Mouse (Mus musculus) layer of hippocampus, adult 9-11 months (tissue): ENCODE data around the gene Esr1.
A peak's percentile ranks its signal among the peaks of the same experiment; 100 is the strongest.

ENCODE experiments used
- DNase-seq: peaks from one replicate; pipeline ENCODE4 v3.0.0; 2022

Esr1 gene

DNA sequence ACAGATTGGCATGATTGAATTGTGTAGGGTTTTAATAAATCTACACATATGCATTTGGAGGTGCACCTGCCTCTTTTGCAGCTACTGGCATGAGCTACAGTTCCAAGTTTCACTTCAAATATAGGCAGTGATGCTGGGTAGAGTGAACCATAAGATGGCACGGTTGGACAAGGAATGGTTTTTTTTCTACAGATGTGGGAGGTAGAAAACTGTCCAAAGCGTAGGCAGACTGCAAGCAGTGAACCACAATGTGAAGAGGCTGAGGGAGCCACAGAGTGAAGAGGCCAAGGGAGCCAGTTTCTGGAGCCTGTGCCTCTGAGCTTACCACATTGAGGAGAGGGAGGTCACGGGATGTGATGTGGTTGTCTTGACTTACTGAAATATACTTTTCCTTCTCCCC, 238.5 kb downstream of the Esr1 start:
- no peak for DNase-seq

- no peak for DNase-seq
Measured at GRCm38 (mm10) chr10:4875076-4875737, 263.8 kb downstream of the Esr1 start.

DNA sequence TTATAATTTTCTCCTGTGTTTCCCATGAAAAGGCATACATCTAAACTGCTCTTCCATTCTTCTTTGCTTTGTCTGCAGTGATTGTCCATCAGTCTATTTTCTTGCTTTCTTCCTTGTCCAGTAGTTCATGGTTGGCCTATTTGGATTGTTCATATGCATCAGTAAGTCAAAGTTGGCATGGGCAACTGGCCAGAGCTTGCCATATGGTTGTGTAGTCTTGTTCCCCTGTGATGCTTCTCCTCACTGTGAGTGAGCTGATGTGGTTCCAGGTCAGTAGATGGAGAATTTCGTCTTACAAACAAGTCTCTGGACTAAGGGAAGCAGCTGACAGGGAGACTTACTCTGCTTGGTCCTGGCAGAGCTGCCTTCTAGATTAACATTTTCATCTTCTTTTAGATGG, 270.0 kb downstream of the Esr1 start:
- no peak for DNase-seq

- no peak for DNase-seq
Measured at GRCm38 (mm10) chr10:4885506-4885905, 274.1 kb downstream of the Esr1 start.

DNA sequence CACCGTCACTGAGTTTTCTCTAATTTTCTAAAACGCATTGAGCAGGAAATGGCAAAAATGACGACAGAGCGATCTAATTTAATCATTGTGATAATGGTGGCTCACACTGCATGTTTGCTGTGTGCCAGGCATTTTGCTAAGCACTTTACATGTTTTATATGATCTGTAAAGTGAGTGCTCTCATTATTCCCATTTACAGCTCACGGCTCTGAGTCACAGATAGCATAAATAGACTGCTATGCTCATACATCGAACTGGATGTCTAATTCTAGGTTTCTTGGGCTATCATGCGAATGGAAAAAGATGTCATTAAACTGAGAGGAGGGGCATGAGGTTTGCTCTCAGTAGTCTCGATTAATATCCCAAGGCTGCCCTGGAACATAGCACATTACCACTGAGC, 274.6 kb downstream of the Esr1 start:
- DNase-seq = no peak

- DNase-seq = no peak
Measured at GRCm38 (mm10) chr10:4893475-4893874, 282.1 kb downstream of the Esr1 start.

DNA sequence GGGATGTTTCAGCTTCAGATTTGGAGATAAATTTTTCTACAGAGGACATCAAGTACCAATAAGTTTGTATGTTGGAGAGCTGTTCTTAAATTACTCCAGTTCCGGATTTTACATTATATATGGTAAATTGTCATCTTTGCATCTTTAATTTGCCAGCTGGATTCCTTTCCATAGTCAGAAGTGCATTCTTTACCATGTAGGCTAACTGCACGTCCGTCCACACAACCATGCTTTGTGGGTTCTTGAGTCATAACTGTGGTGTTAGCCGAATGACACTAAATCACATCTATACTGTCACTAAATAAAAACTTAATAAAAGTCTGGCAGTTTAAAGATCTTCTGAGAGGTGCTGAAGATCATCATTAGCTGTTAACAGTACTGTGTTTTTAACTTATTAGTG, 286.4 kb downstream of the Esr1 start:
- DNase-seq = no peak

GRCm38 (mm10) chr10:4900324-4900723, 288.9 kb downstream of the Esr1 start:
- DNase-seq = no peak

GRCm38 (mm10) chr10:4909271-4909670, 297.9 kb downstream of the Esr1 start:
- DNase-seq = no peak

DNA sequence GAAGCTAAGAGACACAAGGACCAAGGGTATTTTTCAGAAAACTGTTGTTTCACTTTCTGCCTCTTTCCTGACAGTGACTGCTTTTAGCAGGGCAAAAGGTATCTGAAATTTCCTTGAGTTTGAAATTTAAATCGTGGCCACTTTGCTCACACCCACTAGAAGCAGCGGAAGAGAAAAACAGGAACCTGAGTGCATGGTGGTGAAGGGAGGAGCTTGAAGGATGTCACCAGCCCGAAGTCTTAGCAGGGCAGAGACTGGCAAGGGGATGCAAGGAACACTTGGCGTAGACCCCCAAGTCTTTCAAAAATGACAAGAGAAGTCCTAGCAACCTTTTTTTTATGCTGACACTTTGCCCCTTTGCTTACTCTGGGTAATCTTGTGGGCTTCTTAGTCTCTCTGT, 299.1 kb downstream of the Esr1 start:
- DNase-seq = no peak

GRCm38 (mm10) chr10:4919046-4919445, 307.7 kb downstream of the Esr1 start:
- DNase-seq = no peak

GRCm38 (mm10) chr10:4923616-4924015, 312.2 kb downstream of the Esr1 start:
- DNase-seq = no peak

- peak; percentile 64 for DNase-seq
Measured at GRCm38 (mm10) chr10:4924391-4924790, 313.0 kb downstream of the Esr1 start.

- DNase-seq = no peak
Measured at GRCm38 (mm10) chr10:4943148-4943547, 331.8 kb downstream of the Esr1 start.

DNA sequence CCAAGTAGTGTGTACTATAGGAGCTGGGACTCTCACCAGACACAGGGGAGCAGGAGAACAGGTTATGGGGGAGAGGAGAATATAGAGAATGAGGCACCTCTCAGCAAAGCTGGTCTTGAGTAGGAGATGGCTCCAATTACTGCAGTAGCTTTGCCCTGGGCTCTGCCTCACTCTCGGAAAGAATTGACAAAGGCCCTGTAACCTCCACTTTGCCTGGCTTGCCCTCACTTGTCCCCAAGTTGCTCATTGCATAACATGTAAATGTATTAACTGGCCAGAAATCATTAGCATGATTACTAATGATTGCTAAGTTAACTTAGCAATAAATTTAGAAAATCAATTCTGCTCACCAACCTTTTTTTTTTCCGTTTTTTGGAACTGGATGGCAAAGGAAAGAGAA, 333.3 kb downstream of the Esr1 start:
- no peak for DNase-seq

GRCm38 (mm10) chr10:4965768-4966167, 354.4 kb downstream of the Esr1 start:
- DNase-seq = peak; percentile 5

- DNase-seq = no peak
Measured at GRCm38 (mm10) chr10:4971156-4971555, 359.8 kb downstream of the Esr1 start.

GRCm38 (mm10) chr10:4971586-4971985, 360.2 kb downstream of the Esr1 start:
- no peak for DNase-seq

GRCm38 (mm10) chr10:4972026-4972425, 360.6 kb downstream of the Esr1 start:
- DNase-seq = no peak

DNA sequence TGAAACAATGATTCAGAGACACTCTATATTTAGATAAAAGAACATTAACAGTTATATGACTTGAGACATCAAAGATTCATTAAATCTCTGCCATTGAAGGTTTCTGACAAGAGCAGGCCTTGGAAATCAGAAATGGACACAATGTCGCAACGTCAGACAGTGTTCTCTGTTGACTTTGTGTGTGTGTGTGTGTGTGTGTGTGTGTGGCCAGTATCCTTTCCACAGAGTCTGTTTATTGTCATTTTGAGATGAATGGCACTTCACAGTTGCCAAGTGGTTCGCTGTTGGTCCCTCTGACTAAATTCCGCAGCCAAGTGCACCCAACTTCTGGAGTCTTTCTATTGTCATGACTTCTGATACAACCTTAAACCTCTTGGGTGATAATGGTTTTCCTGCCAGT, 362.9 kb downstream of the Esr1 start:
- DNase-seq = no peak

DNA sequence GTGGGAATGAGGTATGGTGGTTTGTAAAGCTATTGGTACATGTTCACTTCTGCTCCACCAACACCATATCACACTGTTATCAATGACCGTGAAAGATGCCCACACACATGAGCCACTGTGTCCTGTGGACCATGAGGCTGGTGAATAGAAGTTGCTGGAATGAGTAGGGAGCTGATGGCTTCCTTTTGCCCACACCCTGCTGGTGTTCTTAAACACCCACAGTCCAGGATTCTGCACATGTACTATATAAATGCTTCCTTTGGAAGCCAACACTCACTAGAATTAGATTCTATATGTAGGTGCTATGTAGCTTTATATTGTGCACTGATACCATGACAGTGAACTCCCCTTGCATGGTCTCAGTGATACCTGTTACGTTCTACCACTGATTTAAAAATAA, 365.2 kb downstream of the Esr1 start:
- no peak for DNase-seq

DNA sequence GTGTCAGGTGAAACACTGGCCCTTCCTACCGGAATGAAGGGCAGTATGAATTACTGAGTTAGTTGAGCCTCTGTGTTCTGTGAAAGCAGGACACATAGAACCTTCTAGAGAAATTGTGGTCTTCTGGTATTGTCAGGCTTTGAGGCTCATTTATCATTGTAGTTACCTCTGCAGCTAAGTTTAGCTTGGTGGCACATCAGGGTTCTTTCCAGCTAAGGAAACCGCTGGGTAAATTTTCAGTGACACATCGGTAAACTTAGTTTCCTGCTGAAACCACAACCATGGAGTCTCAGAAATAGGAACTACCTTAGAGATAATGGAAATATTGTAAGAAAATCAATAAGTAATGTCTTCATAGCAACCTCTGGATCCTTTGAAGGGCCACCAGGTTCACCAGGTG, 366.0 kb downstream of the Esr1 start:
- no peak for DNase-seq

- DNase-seq = no peak
Measured at GRCm38 (mm10) chr10:4983919-4984318, 372.5 kb downstream of the Esr1 start.

DNA sequence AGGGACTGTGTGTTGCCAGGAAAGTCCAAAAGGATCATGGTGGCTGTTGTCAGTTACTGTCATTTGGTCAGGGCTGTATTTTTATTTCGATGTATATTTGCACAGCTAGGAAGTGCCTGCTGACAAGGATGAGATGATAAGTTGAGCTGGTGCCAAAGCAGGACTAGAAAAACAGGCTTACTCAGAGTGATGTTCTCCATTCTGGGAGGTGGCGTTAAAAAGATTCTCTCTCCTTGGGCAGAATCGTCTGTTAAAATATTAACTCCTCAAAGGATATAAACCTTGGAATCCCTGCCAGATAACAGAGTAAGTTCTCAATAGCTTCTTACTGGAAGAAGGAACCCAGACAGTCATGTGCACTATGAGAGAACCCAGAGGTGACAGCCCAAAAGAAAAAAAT, 382.4 kb downstream of the Esr1 start:
- DNase-seq = no peak

- DNase-seq = no peak
Measured at GRCm38 (mm10) chr10:4996592-4996991, 385.2 kb downstream of the Esr1 start.
